Mouse (Mus musculus): ENCODE results near the gene Aldh1a3. TPM values are rescaled to one million over a fixed set of nuclear protein-coding genes. Genes with fewer than 3 reads are reported as not detected.

Aldh1a3 gene
- polyA plus RNA-seq, 1 experiment = 2.0 TPM

DNA sequence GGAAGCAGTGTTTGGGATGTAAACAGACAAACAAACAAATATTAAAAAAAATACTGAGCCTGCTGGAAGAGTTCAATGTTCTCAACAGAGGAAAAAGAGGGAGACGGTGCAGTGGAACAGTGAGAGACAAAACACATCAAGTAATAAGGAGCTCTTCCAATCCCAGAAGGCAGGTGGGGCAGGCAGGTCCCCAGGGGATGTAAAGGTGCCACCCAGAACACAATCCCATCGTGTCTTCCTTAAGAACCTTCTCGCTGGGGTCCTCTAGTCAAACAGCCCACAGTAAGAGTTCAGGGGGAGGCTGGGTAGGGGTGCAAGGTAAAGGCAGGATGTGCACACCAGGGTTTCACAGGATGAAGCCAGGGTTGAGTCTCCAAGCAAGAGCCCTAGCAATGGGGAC is 53.9 kb downstream of the Aldh1a3 start:
- no peak overlapping the region for H3K27ac ChIP-seq (ENCODE audit: insufficient read depth, low read length)
- no peaks in the 10 kb centered on the region for H3K27me3 ChIP-seq (ENCODE audit: control insufficient read depth, insufficient read depth, low read length, poor library complexity, severe bottlenecking)
- no peaks in the 10 kb centered on the region for H3K9me3 ChIP-seq (replicated peaks; ENCODE audit: control insufficient read depth, insufficient read depth, low read length, poor library complexity, severe bottlenecking)
- peaks cover 4% of the 10 kb centered on the region for H3K4me1 ChIP-seq (ENCODE audit: control insufficient read depth, insufficient read depth, low read length)
- no peak for TF ChIP-seq EP300 (IDR thresholded peaks at IDR 0.05; ENCODE audit: insufficient read depth, low read depth, low read length)
- no peak for TF ChIP-seq POLR2A (IDR thresholded peaks at IDR 0.05; ENCODE audit: insufficient read depth, low read length)
- TF ChIP-seq CTCF (IDR thresholded peaks at IDR 0.05; ENCODE audit: low read depth, low read length) = no peak
- H3K9ac ChIP-seq (ENCODE audit: low read depth, poor library complexity, severe bottlenecking) = no peak overlapping the region
- no peaks in the 10 kb centered on the region for H3K36me3 ChIP-seq (ENCODE audit: control insufficient read depth, insufficient read depth, low read length, poor library complexity, severe bottlenecking)
- H3K4me3 ChIP-seq (ENCODE audit: low read depth, low read length) = no peak overlapping the region

DNA sequence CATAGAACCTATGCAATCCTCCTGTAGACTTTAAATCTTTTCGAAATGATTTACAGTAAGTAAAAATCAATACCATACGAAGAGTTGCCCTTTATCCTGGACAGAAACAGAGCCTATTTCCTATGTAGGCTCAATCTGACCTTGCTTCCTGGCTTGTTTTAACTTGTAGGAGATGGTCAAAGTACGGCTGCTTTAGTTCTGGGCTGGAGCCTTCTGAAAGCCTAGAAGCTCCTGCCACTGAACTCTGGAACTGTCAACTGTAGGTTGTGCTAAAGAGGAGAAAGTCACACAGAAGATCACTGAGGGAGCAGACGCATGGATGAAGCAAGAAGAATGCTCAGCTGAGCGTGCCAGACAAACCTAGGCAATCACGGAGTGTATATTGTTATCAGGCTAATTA is 56.3 kb downstream of the Aldh1a3 start:
- no peak overlapping the region for H3K4me3 ChIP-seq (ENCODE audit: low read depth, low read length)

DNA sequence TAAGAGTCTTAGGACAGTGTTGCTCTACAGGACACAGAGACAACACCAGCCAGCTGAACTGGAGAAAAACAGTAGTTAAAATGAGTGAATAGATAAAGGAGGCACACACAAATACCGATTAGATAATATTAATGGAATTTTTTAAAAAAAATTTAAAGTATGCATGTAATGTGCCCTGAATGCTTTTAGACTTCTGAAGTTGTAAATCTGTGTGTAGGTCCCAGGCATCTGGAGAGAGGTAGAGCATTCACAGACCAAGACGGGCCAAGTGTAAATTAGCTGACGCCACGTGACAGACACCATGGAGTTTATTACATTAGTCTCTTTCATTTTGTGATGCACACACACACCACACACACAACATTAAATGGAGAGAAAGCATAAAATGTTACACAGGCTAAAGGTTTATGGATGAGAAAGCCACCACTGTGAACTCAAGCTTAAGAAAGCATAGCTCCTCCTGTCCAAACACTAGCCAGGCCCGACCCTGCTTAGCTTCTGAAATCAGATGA is 57.3 kb downstream of the Aldh1a3 start:
- TF ChIP-seq POLR2A (IDR thresholded peaks at IDR 0.05; ENCODE audit: insufficient read depth, low read length) (no peak), EP300 (IDR thresholded peaks at IDR 0.05; ENCODE audit: insufficient read depth, low read depth, low read length) (no peak)
- no peak overlapping the region for H3K9ac ChIP-seq (ENCODE audit: low read depth, poor library complexity, severe bottlenecking)
- H3K27me3 ChIP-seq (ENCODE audit: control insufficient read depth, insufficient read depth, low read length, poor library complexity, severe bottlenecking) = no peaks in the 10 kb centered on the region
- no peaks in the 10 kb centered on the region for H3K9me3 ChIP-seq (replicated peaks; ENCODE audit: control insufficient read depth, insufficient read depth, low read length, poor library complexity, severe bottlenecking)
- no peak overlapping the region for H3K4me3 ChIP-seq (ENCODE audit: low read depth, low read length)
- H3K36me3 ChIP-seq (ENCODE audit: control insufficient read depth, insufficient read depth, low read length, poor library complexity, severe bottlenecking) = no peaks in the 10 kb centered on the region
- no peaks in the 10 kb centered on the region for H3K4me1 ChIP-seq (ENCODE audit: control insufficient read depth, insufficient read depth, low read length)
- no peak overlapping the region for H3K27ac ChIP-seq (ENCODE audit: insufficient read depth, low read length)

More for the DNA sequence above, 56.3 kb downstream of the Aldh1a3 start:
- no peak overlapping the region for H3K9ac ChIP-seq (ENCODE audit: low read depth, poor library complexity, severe bottlenecking)
- TF ChIP-seq CTCF (IDR thresholded peaks at IDR 0.05; ENCODE audit: low read depth, low read length) (no peak), EP300 (IDR thresholded peaks at IDR 0.05; ENCODE audit: insufficient read depth, low read depth, low read length) (no peak), POLR2A (IDR thresholded peaks at IDR 0.05; ENCODE audit: insufficient read depth, low read length) (no peak)
- H3K9me3 ChIP-seq (replicated peaks; ENCODE audit: control insufficient read depth, insufficient read depth, low read length, poor library complexity, severe bottlenecking) = no peaks in the 10 kb centered on the region
- no peak overlapping the region for H3K27ac ChIP-seq (ENCODE audit: insufficient read depth, low read length)
- H3K4me1 ChIP-seq (ENCODE audit: control insufficient read depth, insufficient read depth, low read length) = no peaks in the 10 kb centered on the region
- H3K36me3 ChIP-seq (ENCODE audit: control insufficient read depth, insufficient read depth, low read length, poor library complexity, severe bottlenecking) = no peaks in the 10 kb centered on the region
- H3K27me3 ChIP-seq (ENCODE audit: control insufficient read depth, insufficient read depth, low read length, poor library complexity, severe bottlenecking) = no peaks in the 10 kb centered on the region

DNA sequence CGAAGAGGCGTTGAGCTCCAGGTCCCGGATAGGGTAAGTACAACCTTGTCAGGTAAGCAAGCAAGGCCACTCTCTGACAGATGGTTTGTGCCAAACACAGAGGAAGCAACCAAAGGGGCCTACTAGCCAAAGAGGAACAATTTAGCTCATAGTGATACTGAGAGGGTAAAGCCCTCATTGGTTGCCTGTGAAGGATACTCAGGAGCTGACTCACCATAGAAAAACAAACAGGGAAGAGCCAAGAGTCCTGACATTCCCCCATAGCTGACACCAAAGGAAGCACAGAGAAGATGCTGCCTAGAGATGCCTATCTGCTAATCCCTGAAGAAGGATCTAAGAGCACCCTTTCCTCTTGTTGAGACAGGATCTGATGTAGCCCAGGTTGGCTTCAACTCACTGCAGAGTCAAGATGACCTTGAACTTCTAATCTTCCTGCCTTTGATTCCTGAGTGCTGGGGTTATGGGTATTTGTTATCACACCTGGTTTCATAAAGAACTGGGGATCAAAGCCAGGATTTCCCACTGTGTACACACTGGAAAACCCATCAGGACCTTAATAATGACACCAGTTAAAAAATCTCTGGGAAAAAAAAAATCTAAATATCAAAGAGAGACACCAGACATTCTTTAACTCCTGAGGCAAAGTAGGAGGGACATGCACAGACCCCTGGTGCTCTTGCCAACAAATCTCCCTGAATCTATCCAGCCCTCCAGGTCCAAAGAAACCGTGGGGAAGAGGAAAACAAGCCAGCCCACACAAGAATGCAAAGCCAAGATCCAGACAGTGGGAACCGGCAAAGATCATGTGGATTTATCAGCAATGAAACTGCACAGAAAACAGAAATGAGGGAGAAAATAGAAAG is 58.0 kb downstream of the Aldh1a3 start:
- TF ChIP-seq CTCF (IDR thresholded peaks at IDR 0.05; ENCODE audit: low read depth, low read length) = no peak
- no peak for TF ChIP-seq POLR2A (IDR thresholded peaks at IDR 0.05; ENCODE audit: insufficient read depth, low read length)
- no peak for TF ChIP-seq EP300 (IDR thresholded peaks at IDR 0.05; ENCODE audit: insufficient read depth, low read depth, low read length)
- H3K4me3 ChIP-seq (ENCODE audit: low read depth, low read length) = no peak overlapping the region
- no peak overlapping the region for H3K27ac ChIP-seq (ENCODE audit: insufficient read depth, low read length)
- no peaks in the 10 kb centered on the region for H3K36me3 ChIP-seq (ENCODE audit: control insufficient read depth, insufficient read depth, low read length, poor library complexity, severe bottlenecking)
- H3K4me1 ChIP-seq (ENCODE audit: control insufficient read depth, insufficient read depth, low read length) = no peaks in the 10 kb centered on the region
- H3K9ac ChIP-seq (ENCODE audit: low read depth, poor library complexity, severe bottlenecking) = no peak overlapping the region
- no peaks in the 10 kb centered on the region for H3K9me3 ChIP-seq (replicated peaks; ENCODE audit: control insufficient read depth, insufficient read depth, low read length, poor library complexity, severe bottlenecking)
- no peaks in the 10 kb centered on the region for H3K27me3 ChIP-seq (ENCODE audit: control insufficient read depth, insufficient read depth, low read length, poor library complexity, severe bottlenecking)

DNA sequence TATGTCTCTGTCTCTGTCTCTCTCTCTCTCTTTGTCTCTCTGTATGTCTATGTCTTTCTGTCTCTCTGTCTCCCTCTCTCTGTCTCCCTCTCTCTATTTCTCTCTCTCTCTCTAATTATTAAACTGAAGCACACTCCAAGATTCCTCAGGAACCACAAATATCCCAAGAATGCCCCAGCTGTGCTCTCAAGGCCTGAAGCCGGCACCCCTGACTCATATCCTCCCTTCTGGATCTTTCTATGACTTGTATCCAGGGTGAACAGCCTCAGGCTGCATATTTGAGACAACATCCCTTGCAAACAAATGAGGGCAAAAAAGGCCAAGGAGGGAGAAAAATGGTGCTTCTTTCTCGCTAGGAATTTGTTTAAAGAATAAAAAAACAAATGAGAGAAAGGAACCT is 61.4 kb downstream of the Aldh1a3 start, which contains the start of gene Gm10974:
Gene Gm10974, plus strand, starts transcription at position 2 of the 400 bp plus-strand sequence.
- H3K9ac ChIP-seq (ENCODE audit: low read depth, poor library complexity, severe bottlenecking) = no peak within 1 kb of the TSS
- TF ChIP-seq EP300 (IDR thresholded peaks at IDR 0.05; ENCODE audit: insufficient read depth, low read depth, low read length) = no peak
- no peak for TF ChIP-seq CTCF (IDR thresholded peaks at IDR 0.05; ENCODE audit: low read depth, low read length)
- TF ChIP-seq POLR2A (IDR thresholded peaks at IDR 0.05; ENCODE audit: insufficient read depth, low read length) = no peak
- H3K4me3 ChIP-seq (ENCODE audit: low read depth, low read length) = no peak within 1 kb of the TSS
- H3K27me3 ChIP-seq (ENCODE audit: control insufficient read depth, insufficient read depth, low read length, poor library complexity, severe bottlenecking) = no peaks in the 10 kb centered on the region
- H3K4me1 ChIP-seq (ENCODE audit: control insufficient read depth, insufficient read depth, low read length) = no peaks in the 10 kb centered on the region
- no peaks in the 10 kb centered on the region for H3K36me3 ChIP-seq (ENCODE audit: control insufficient read depth, insufficient read depth, low read length, poor library complexity, severe bottlenecking)
- H3K27ac ChIP-seq (ENCODE audit: insufficient read depth, low read length) = no peak within 1 kb of the TSS
- H3K9me3 ChIP-seq (replicated peaks; ENCODE audit: control insufficient read depth, insufficient read depth, low read length, poor library complexity, severe bottlenecking) = no peaks in the 10 kb centered on the region

DNA sequence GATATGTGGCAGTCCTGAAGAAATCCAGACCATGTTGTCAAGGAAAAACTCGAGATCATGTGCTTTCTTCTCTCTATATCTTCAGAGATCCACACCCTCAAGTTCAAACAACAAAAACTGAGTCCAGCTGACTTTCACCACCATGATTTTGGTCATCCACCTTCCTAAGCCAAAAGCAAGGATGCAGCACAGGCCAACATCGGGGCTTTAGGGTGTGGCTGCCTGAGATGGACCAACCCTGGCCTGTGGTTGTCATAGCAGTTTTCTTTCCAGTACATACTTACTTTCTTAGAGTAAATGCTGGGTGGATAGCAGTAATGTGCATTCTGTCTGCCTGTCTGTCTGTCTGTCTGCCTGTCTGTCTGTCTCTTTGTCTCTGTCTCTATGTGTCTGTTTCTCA is 61.9 kb downstream of the Aldh1a3 start:
- no peak overlapping the region for H3K27ac ChIP-seq (ENCODE audit: insufficient read depth, low read length)

More for the DNA sequence above, 61.9 kb downstream of the Aldh1a3 start:
- H3K9me3 ChIP-seq (replicated peaks; ENCODE audit: control insufficient read depth, insufficient read depth, low read length, poor library complexity, severe bottlenecking) = no peaks in the 10 kb centered on the region
- H3K27me3 ChIP-seq (ENCODE audit: control insufficient read depth, insufficient read depth, low read length, poor library complexity, severe bottlenecking) = no peaks in the 10 kb centered on the region
- no peak overlapping the region for H3K9ac ChIP-seq (ENCODE audit: low read depth, poor library complexity, severe bottlenecking)
- no peaks in the 10 kb centered on the region for H3K36me3 ChIP-seq (ENCODE audit: control insufficient read depth, insufficient read depth, low read length, poor library complexity, severe bottlenecking)
- TF ChIP-seq EP300 (IDR thresholded peaks at IDR 0.05; ENCODE audit: insufficient read depth, low read depth, low read length) (no peak), CTCF (IDR thresholded peaks at IDR 0.05; ENCODE audit: low read depth, low read length) (no peak), POLR2A (IDR thresholded peaks at IDR 0.05; ENCODE audit: insufficient read depth, low read length) (no peak)
- no peaks in the 10 kb centered on the region for H3K4me1 ChIP-seq (ENCODE audit: control insufficient read depth, insufficient read depth, low read length)
- no peak overlapping the region for H3K4me3 ChIP-seq (ENCODE audit: low read depth, low read length)

All from ES-Bruce4 (cell line).